Mouse (Mus musculus): ENCODE measurements around the gene Radil. TPM values are rescaled to one million over a fixed set of nuclear protein-coding genes. Genes with fewer than 3 reads are reported as not detected.

Gene Radil
- 1.9 and 2.0 TPM in 2 replicates for polyA plus RNA-seq (2015; fragmentation: Nextera tagmentation; extraction: Ambion mirVana)

GRCm38 (mm10) chr5:142550706-142551652, at the start of gene Radil:
Radil (minus strand) TSS chr5:142551098.

GRCm38 (mm10) chr5:142529915-142530314, 21.0 kb downstream of the Radil start, which contains the start of gene Papolb:
Papolb (minus strand) TSS chr5:142530076.

GRCm38 (mm10) chr5:142463461-142464454, 87.1 kb downstream of the Radil start, which contains the start of gene Ap5z1:
Ap5z1 (plus strand) TSS chr5:142463944.

Other genes with a start within 250 kb of the Radil start
- 5.6 and 6.9 TPM in 2 replicates for gene Foxk1, start 149.6 kb downstream of the Radil start, polyA plus RNA-seq (2015; fragmentation: Nextera tagmentation; extraction: Ambion mirVana)
- gene Ap5z1, start 87.2 kb downstream of the Radil start, polyA plus RNA-seq (2015; fragmentation: Nextera tagmentation; extraction: Ambion mirVana) = 5.5 and 9.3 TPM in 2 replicates
- not detected in 2 replicates for gene Papolb, start 21.0 kb downstream of the Radil start, polyA plus RNA-seq (2015; fragmentation: Nextera tagmentation; extraction: Ambion mirVana)
- 8.0 and 8.7 TPM in 2 replicates for gene Mmd2, start 57.7 kb upstream of the Radil start, polyA plus RNA-seq (2015; fragmentation: Nextera tagmentation; extraction: Ambion mirVana)
- gene Wipi2, start 76.6 kb upstream of the Radil start, polyA plus RNA-seq (2015; fragmentation: Nextera tagmentation; extraction: Ambion mirVana) = 28.1 and 51.5 TPM in 2 replicates
- 28.7 and 34.1 TPM in 2 replicates for gene Slc29a4, start 141.4 kb upstream of the Radil start, polyA plus RNA-seq (2015; fragmentation: Nextera tagmentation; extraction: Ambion mirVana)

Data from adrenal gland, postnatal 0 days (tissue).